Mouse (Mus musculus): ENCODE measurements around the gene Ptrh1. TPM values are rescaled to one million over a fixed set of nuclear protein-coding genes. Genes with fewer than 3 reads are reported as not detected.

Ptrh1 gene
- polyA plus RNA-seq, 1 experiment from 2014 or later: 26.5 TPM

GRCm38 (mm10) chr2:32795748-32796418, 20.3 kb downstream of the Ptrh1 start:
- no peak for DNase-seq (ENCODE audit: low spot score)

DNA sequence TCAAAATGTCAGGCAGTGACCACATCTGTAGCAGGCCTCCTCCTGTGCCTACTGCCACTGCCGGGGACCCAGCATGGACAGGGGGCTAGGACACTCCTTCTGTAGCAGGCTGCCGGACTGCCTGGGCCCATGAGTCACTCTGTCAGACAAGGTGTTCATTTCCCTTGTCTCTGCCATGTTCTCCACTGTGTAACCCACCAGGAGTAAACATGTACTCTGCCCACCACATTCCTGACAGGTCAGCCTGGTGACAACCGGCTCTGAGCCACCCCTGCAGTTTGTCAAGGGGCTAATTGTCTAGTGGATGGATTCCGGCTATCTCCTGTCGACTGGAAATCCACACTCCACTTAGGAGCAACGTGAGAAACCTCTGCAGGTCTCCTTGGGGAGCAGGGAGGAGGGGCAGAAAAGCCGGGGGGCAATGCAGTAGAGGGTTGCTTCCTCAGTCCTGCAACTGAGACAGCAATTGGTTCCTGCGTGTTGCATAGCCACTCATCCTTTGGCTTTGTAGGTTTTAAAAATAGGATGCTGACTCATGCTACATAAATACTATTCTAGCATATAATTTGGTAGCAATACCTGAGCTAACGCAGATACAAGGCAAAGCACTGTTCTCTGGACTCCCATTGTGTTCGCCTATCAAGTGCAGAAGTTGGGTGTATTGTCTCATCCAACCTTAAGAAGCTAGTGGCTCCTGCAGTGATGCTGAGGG, 22.8 kb downstream of the Ptrh1 start:
- no peak for DNase-seq (ENCODE audit: low spot score)

DNA sequence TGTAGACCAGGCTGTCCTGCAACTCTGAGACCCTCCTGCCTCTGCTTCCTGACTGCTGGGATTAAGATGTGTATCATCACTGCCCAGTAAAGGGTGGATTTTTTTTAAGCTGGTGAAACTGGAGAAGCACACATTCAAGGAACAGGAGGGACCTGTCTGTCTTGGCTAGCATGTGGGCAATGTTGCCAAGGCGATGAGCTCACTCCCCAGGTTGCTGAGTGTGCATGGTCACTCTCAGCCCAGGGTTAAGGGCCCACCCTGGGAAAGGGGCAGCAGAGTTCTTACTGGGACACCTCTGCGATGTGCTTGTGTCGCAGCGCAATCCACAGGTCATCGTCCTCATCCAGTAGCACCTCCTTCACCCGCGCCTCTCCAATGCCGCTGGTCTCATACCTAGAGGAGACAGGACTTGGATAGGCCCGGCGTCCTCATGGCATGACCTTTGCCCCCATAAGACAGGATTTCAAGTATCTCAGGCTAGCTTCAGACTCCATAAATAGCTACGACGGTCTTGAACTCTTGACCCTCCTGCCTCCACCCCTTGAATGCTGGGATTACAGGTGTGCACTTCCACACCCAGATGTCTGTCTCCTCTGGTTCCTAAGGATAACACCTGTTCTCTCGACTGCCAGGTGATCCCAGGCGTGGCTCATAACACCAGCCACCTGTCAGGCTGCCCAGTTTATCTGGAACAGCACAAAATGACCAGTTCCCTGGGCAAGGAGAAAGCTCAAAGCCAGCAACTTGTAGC, 33.4 kb downstream of the Ptrh1 start:
- DNase-seq (ENCODE audit: low spot score): no peak

DNA sequence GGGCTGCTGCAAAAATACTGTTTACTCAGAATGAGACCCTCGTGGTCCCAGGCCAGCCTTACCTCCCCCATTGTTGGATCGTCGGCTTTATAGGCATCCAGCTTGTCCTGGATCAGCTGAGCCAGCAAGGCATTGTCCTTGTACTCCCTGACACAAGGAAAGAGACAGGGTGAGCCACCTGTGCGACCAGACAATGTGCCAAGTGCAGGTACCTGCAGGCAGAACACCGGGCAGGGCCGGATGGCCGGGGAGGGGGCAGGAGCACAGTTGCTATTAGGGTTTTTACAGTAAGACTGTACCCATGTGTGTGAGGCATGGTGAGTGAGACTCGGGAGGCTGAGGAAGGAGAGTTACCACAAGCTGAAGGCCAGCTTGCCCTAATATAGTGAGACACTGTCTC, 36.4 kb downstream of the Ptrh1 start:
- DNase-seq (ENCODE audit: low spot score): no peak

DNA sequence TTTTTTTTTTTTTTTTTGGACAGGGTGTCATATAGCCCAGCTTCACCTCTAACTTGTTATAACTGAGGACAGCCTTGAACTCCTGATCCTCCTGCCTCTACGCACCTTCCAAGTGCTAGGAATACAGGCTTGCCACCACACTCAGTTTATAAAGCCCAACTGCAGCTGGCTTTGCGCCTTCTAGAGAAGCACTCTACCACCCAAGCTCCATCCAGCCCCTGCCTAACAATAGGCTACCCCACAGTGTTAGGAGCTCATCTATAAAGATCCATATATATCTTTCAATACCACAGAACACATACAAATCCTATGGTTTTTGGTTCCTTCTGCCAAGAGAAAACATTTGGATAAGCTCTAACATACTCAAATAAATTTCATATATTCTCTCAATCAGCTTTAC, 40.9 kb downstream of the Ptrh1 start:
- no peak for DNase-seq (ENCODE audit: low spot score)

- DNase-seq (ENCODE audit: low spot score): no peak
These were observed 41.5 kb downstream of the Ptrh1 start for GRCm38 (mm10) chr2:32816946-32817581.

DNA sequence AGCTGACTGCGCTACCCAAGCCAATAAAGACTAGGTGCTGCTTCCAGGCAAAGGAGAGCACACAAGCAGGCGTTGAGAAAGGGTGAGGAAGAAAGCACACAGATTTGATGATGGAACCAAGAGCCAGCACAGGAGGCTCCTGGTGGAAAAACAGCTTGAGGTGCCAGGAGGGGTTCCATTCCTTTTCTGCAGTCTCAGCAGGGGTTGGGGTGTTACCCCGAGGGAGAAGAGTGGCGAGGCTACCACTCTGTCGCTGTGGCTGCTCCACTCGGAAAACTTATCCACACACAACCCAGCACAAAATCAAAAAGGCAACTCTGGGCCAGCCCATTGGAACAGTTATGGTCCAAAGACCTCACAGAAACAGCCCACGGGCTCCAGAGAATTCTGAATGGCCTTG, 42.0 kb downstream of the Ptrh1 start:
- no peak for DNase-seq (ENCODE audit: low spot score)

DNA sequence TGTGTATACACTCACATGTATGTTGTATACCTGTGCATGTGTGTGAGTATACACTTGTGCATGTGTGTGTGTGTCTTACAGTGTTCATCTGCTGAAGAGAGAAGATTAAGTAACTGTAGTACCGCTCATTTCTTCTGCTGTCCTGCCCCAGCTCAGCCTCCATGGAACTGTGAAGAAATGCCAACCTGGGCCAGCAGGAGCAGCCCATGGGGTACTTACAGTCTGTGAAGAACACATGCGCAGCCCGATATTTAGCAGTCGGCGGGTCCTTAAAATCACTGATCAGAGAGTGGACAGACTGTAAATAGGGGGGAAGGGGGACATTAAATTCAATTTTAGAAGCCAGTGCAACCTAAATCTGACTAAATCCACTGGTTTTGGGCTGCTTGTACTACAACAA, 42.6 kb downstream of the Ptrh1 start:
- no peak for DNase-seq (ENCODE audit: low spot score)

- DNase-seq (ENCODE audit: low spot score): peak; percentile 63
These were observed 45.6 kb downstream of the Ptrh1 start for GRCm38 (mm10) chr2:32821041-32821802.

GRCm38 (mm10) chr2:32822643-32823042, 47.1 kb downstream of the Ptrh1 start:
- no peak for DNase-seq (ENCODE audit: low spot score)

GRCm38 (mm10) chr2:32823153-32823552, 47.6 kb downstream of the Ptrh1 start:
- no peak for DNase-seq (ENCODE audit: low spot score)

GRCm38 (mm10) chr2:32823579-32824154, 48.1 kb downstream of the Ptrh1 start:
- DNase-seq (ENCODE audit: low spot score): no peak

GRCm38 (mm10) chr2:32824181-32824580, 48.6 kb downstream of the Ptrh1 start:
- DNase-seq (ENCODE audit: low spot score): no peak

GRCm38 (mm10) chr2:32824778-32825177, 49.2 kb downstream of the Ptrh1 start:
- DNase-seq (ENCODE audit: low spot score): no peak

GRCm38 (mm10) chr2:32825796-32826195, 50.2 kb downstream of the Ptrh1 start:
- no peak for DNase-seq (ENCODE audit: low spot score)

Other genes starting within 250 kb of the Ptrh1 start
- gene Fam102a, start 240.5 kb upstream of the Ptrh1 start, polyA plus RNA-seq (2015; fragmentation: Nextera tagmentation; extraction: Ambion mirVana): 8.4 and 8.9 TPM in 2 replicates
- gene Dpm2, start 204.9 kb upstream of the Ptrh1 start, polyA plus RNA-seq (2015; fragmentation: Nextera tagmentation; extraction: Ambion mirVana): 126 and 129 TPM in 2 replicates
- 0.28 and 0.31 TPM in 2 replicates for gene Pip5kl1, start 201.0 kb upstream of the Ptrh1 start, polyA plus RNA-seq (2015; fragmentation: Nextera tagmentation; extraction: Ambion mirVana)
- gene 9430097D07Rik, start 200.1 kb upstream of the Ptrh1 start, polyA plus RNA-seq (2015; fragmentation: Nextera tagmentation; extraction: Ambion mirVana): 0.08 TPM in 1 of 2 replicates, not detected in the other
- 24.3 and 25.3 TPM in 2 replicates for gene St6galnac4, start 188.7 kb upstream of the Ptrh1 start, polyA plus RNA-seq (2015; fragmentation: Nextera tagmentation; extraction: Ambion mirVana)
- 5.5 and 5.7 TPM in 2 replicates for gene St6galnac6, start 176.1 kb upstream of the Ptrh1 start, polyA plus RNA-seq (2015; fragmentation: Nextera tagmentation; extraction: Ambion mirVana)
- gene Ak1, start 154.0 kb upstream of the Ptrh1 start, polyA plus RNA-seq (2015; fragmentation: Nextera tagmentation; extraction: Ambion mirVana): 2.0 and 2.4 TPM in 2 replicates
- 25.9 and 28.5 TPM in 2 replicates for gene Eng, start 129.2 kb upstream of the Ptrh1 start, polyA plus RNA-seq (2015; fragmentation: Nextera tagmentation; extraction: Ambion mirVana)
- 21.0 and 24.1 TPM in 2 replicates for gene Fpgs, start 71.6 kb upstream of the Ptrh1 start, polyA plus RNA-seq (2015; fragmentation: Nextera tagmentation; extraction: Ambion mirVana)
- 125 and 146 TPM in 2 replicates for gene Cdk9, start 62.7 kb upstream of the Ptrh1 start, polyA plus RNA-seq (2015; fragmentation: Nextera tagmentation; extraction: Ambion mirVana)
- 20.7 and 23.4 TPM in 2 replicates for gene Sh2d3c, start 54.7 kb upstream of the Ptrh1 start, polyA plus RNA-seq (2015; fragmentation: Nextera tagmentation; extraction: Ambion mirVana)
- 0.26 and 0.44 TPM in 2 replicates for gene 6330409D20Rik, start 34.8 kb upstream of the Ptrh1 start, polyA plus RNA-seq (2015; fragmentation: Nextera tagmentation; extraction: Ambion mirVana)
- 86.3 and 91.9 TPM in 2 replicates for gene Tor2a, start 18.6 kb upstream of the Ptrh1 start, polyA plus RNA-seq (2015; fragmentation: Nextera tagmentation; extraction: Ambion mirVana)
- gene Ttc16, start 153 bp upstream of the Ptrh1 start, polyA plus RNA-seq (2015; fragmentation: Nextera tagmentation; extraction: Ambion mirVana): 0.69 and 0.95 TPM in 2 replicates
- gene Cfap157, start 8.6 kb downstream of the Ptrh1 start, polyA plus RNA-seq (2015; fragmentation: Nextera tagmentation; extraction: Ambion mirVana): 4.4 and 4.7 TPM in 2 replicates
- 6.0 and 7.0 TPM in 2 replicates for gene Stxbp1, start 71.5 kb downstream of the Ptrh1 start, polyA plus RNA-seq (2015; fragmentation: Nextera tagmentation; extraction: Ambion mirVana)
- 10.9 and 12.4 TPM in 2 replicates for gene Fam129b, start 100.3 kb downstream of the Ptrh1 start, polyA plus RNA-seq (2015; fragmentation: Nextera tagmentation; extraction: Ambion mirVana)
- 269 and 272 TPM in 2 replicates for gene Rpl12, start 185.8 kb downstream of the Ptrh1 start, polyA plus RNA-seq (2015; fragmentation: Nextera tagmentation; extraction: Ambion mirVana)
- 3.3 and 4.0 TPM in 2 replicates for gene Lrsam1, start 185.8 kb downstream of the Ptrh1 start, polyA plus RNA-seq (2015; fragmentation: Nextera tagmentation; extraction: Ambion mirVana)
- gene Slc2a8, start 206.3 kb downstream of the Ptrh1 start, polyA plus RNA-seq (2015; fragmentation: Nextera tagmentation; extraction: Ambion mirVana): 13.1 and 13.6 TPM in 2 replicates

Data from thymus, postnatal 0 days (tissue).